ENCODE assay signal across 15 mouse cellular contexts in genomic region chr6:45945144-45945985, GRCm38 (mm10).
"Had no signal": no experiment of that assay in that cellular context is flagged by ENCODE, and none has a peak within 500 bp of the region (broad histone marks: within the 10 kb centered on the region; RNA-seq: fewer than 3 reads in every experiment).

No protein-coding gene starts in this region.

- DNase-seq: lung, adult 18-20 months; lung, embryonic 14.5 days; lung, postnatal 10 days; lung, postnatal 4 days; right cerebral cortex, postnatal 14 days; thymus, adult 2 months; thymus, postnatal 25 days; thymus, postnatal 4 days had no signal

- H3K9ac ChIP-seq: liver, embryonic 12.5 days; liver, embryonic 14.5 days; lung, embryonic 14.5 days; neural tube, embryonic 13.5 days; neural tube, embryonic 15.5 days; stomach, embryonic 15.5 days had no signal

- H3K4me1 ChIP-seq: liver, embryonic 12.5 days; neural tube, embryonic 13.5 days; neural tube, embryonic 15.5 days; stomach, embryonic 15.5 days had no signal

- H3K27ac ChIP-seq: liver, embryonic 12.5 days; liver, embryonic 14.5 days; neural tube, embryonic 13.5 days; neural tube, embryonic 15.5 days; stomach, embryonic 15.5 days; stomach, postnatal 0 days had no signal

- H3K36me3 ChIP-seq: liver, embryonic 12.5 days; neural tube, embryonic 13.5 days; neural tube, embryonic 15.5 days; stomach, embryonic 15.5 days had no signal

- ATAC-seq: liver, embryonic 12.5 days had no signal

- H3K27me3 ChIP-seq: liver, embryonic 12.5 days; neural tube, embryonic 13.5 days; neural tube, embryonic 15.5 days; stomach, embryonic 15.5 days had no signal

- H3K4me3 ChIP-seq: liver, embryonic 12.5 days; myocyte; neural tube, embryonic 13.5 days; neural tube, embryonic 15.5 days; stomach, embryonic 15.5 days had no signal

- H3K9me3 ChIP-seq: liver, embryonic 12.5 days; neural tube, embryonic 13.5 days; neural tube, embryonic 15.5 days; stomach, embryonic 15.5 days had no signal

- H3K4me2 ChIP-seq: liver, embryonic 12.5 days; lung, embryonic 14.5 days; neural tube, embryonic 13.5 days; neural tube, embryonic 15.5 days; stomach, embryonic 15.5 days had no signal
